Mouse (Mus musculus): ENCODE data around the gene Plekhm3.

Plekhm3 gene

GRCm38 (mm10) chr1:64927437-64928274 lies 29.0 kb downstream of the Plekhm3 start:
- DNase-seq (ENCODE audit: low read depth): peak; percentile 61

- DNase-seq (ENCODE audit: low read depth): peak; percentile 47
Measured at GRCm38 (mm10) chr1:64925594-64925993, 31.0 kb downstream of the Plekhm3 start.

- no peak for DNase-seq (ENCODE audit: low read depth)
Measured at GRCm38 (mm10) chr1:64924283-64924682, 32.3 kb downstream of the Plekhm3 start.

- DNase-seq (ENCODE audit: low read depth): peak; percentile 68
Measured at GRCm38 (mm10) chr1:64918810-64919528, 37.7 kb downstream of the Plekhm3 start.

GRCm38 (mm10) chr1:64917966-64918365 lies 38.7 kb downstream of the Plekhm3 start:
- DNase-seq (ENCODE audit: low read depth): no peak

GRCm38 (mm10) chr1:64916884-64917507 lies 39.6 kb downstream of the Plekhm3 start:
- DNase-seq (ENCODE audit: low read depth): no peak

- no peak for DNase-seq (ENCODE audit: low read depth)
Measured at GRCm38 (mm10) chr1:64914356-64914755, 42.3 kb downstream of the Plekhm3 start.

GRCm38 (mm10) chr1:64907740-64908139 lies 48.9 kb downstream of the Plekhm3 start:
- peak; percentile 52 for DNase-seq (ENCODE audit: low read depth)

GRCm38 (mm10) chr1:64906226-64906625 lies 50.4 kb downstream of the Plekhm3 start:
- no peak for DNase-seq (ENCODE audit: low read depth)

GRCm38 (mm10) chr1:64903415-64903814 lies 53.2 kb downstream of the Plekhm3 start:
- DNase-seq (ENCODE audit: low read depth): no peak

- no peak for DNase-seq (ENCODE audit: low read depth)
Measured at GRCm38 (mm10) chr1:64902804-64903203, 53.8 kb downstream of the Plekhm3 start.

- no peak for DNase-seq (ENCODE audit: low read depth)
Measured at GRCm38 (mm10) chr1:64899763-64900162, 56.9 kb downstream of the Plekhm3 start.

- DNase-seq (ENCODE audit: low read depth): no peak
Measured at GRCm38 (mm10) chr1:64897485-64897884, 59.1 kb downstream of the Plekhm3 start.

GRCm38 (mm10) chr1:64893806-64894205 lies 62.8 kb downstream of the Plekhm3 start:
- no peak for DNase-seq (ENCODE audit: low read depth)

GRCm38 (mm10) chr1:64891332-64891731 lies 65.3 kb downstream of the Plekhm3 start:
- DNase-seq (ENCODE audit: low read depth): no peak

- DNase-seq (ENCODE audit: low read depth): no peak
Measured at GRCm38 (mm10) chr1:64887502-64888203, 69.0 kb downstream of the Plekhm3 start.

- DNase-seq (ENCODE audit: low read depth): no peak
Measured at GRCm38 (mm10) chr1:64886718-64887117, 69.9 kb downstream of the Plekhm3 start.

- no peak for DNase-seq (ENCODE audit: low read depth)
Measured at GRCm38 (mm10) chr1:64885328-64885727, 71.3 kb downstream of the Plekhm3 start.

GRCm38 (mm10) chr1:64884007-64884406 lies 72.6 kb downstream of the Plekhm3 start:
- DNase-seq (ENCODE audit: low read depth): peak; percentile 47

- no peak for DNase-seq (ENCODE audit: low read depth)
Measured at GRCm38 (mm10) chr1:64880613-64881012, 76.0 kb downstream of the Plekhm3 start.

- DNase-seq (ENCODE audit: low read depth): no peak
Measured at GRCm38 (mm10) chr1:64878795-64879240, 77.8 kb downstream of the Plekhm3 start.

- DNase-seq (ENCODE audit: low read depth): peak; percentile 88
Measured at GRCm38 (mm10) chr1:64876276-64876675, 80.3 kb downstream of the Plekhm3 start.
